Mouse (Mus musculus): ENCODE measurements around the gene Smim5. TPM values are rescaled to one million over a fixed set of nuclear protein-coding genes. Genes with fewer than 3 reads are reported as not detected.
A peak's percentile ranks its signal among the peaks of the same experiment; 100 is the strongest.

The Smim5 gene
- total and polyA plus RNA-seq, 3 experiments = 0.42 to 1.4 (median 0.98) TPM

- TF ChIP-seq RCOR1 (conservative IDR thresholded peaks at IDR 0.05; ENCODE audit: low read depth, low read length) (no peak), GABPA (IDR thresholded peaks at IDR 0.05; ENCODE audit: insufficient replicate concordance, low read depth, low read length) (no peak), ETS1 (conservative IDR thresholded peaks at IDR 0.05; ENCODE audit: low read depth, low read length) (no peak), EP300 (IDR thresholded peaks at IDR 0.05; ENCODE audit: low read length) (no peak), MXI1 (IDR thresholded peaks at IDR 0.05; ENCODE audit: low read depth, low read length) (no peak), NRF1 (IDR thresholded peaks at IDR 0.05; ENCODE audit: low read depth, low read length) (no peak), ZMIZ1 (IDR thresholded peaks at IDR 0.05; ENCODE audit: low read depth, low read length) (no peak), HCFC1 (IDR thresholded peaks at IDR 0.05; ENCODE audit: low read depth, low read length) (0 out of 2 replicates have a peak, but pooled peaks have one; percentile 23), CHD2 (IDR thresholded peaks at IDR 0.05; ENCODE audit: low read length) (no peak), USF1 (IDR thresholded peaks at IDR 0.05; ENCODE audit: low read depth, low read length) (no peak), MYC (IDR thresholded peaks at IDR 0.05; ENCODE audit: low read depth, low read length) (peak; percentile 62; the same call in 1 of the 2 replicates), MEF2A (IDR thresholded peaks at IDR 0.05; ENCODE audit: borderline replicate concordance, low read depth, low read length) (no peak), KAT2A (IDR thresholded peaks at IDR 0.05; ENCODE audit: insufficient replicate concordance, low read length) (peak; percentile 72; the same call in 1 of the 2 replicates), MAZ (IDR thresholded peaks at IDR 0.05; ENCODE audit: low read depth, low read length) (no peak), SIN3A (IDR thresholded peaks at IDR 0.05; ENCODE audit: low read length) (peak; percentile 24; the same call in 1 of the 2 replicates)
Observed at GRCm38 (mm10) chr11:115920110-115920818, 20.5 kb downstream of the Smim5 start (continued).

GRCm38 (mm10) chr11:115921986-115922385, 22.2 kb downstream of the Smim5 start:
- Histone ChIP-seq H3K36me3 (replicated peaks in 1 of 2; ENCODE audit: control insufficient read depth in 1 of 2, insufficient read depth in 1 of 2, low read length in 1 of 2) (peaks cover 48 to 73% of the 10 kb centered on the region in 2 experiments), H3K9ac (ENCODE audit: insufficient read depth, low read depth) (no peak overlapping the region), H3K27ac (ENCODE audit: insufficient read depth, low read depth) (no peak overlapping the region), H3K79me2 (replicated peaks; ENCODE audit: control insufficient read depth, extremely low read depth, insufficient read depth, poor library complexity, severe bottlenecking) (no peaks in the 10 kb centered on the region), H3K27me3 (replicated peaks) (no peaks in the 10 kb centered on the region), H3K4me1 (ENCODE audit: control insufficient read depth in 1 of 2, insufficient read depth in 2 of 2) (peaks cover 0 to 34% of the 10 kb centered on the region in 2 experiments; a peak in 2 of 4 replicates), H3K9me3 (replicated peaks; ENCODE audit: low read length) (no peaks in the 10 kb centered on the region), H3K4me2 (ENCODE audit: insufficient read depth, low read depth, poor library complexity, severe bottlenecking) (no peak overlapping the region), H3K4me3 (replicated peaks in 1 of 3; ENCODE audit: low read depth in 2 of 3, low read length in 2 of 3, poor library complexity in 1 of 3) (no peak overlapping the region)
- in situ Hi-C loops (cut with MboI; ENCODE audit: low pct_ligation_motif_present, low pct_unique_long_range_greater_than_20kb, low sequenced_read_pairs) (no loop called here), dilution Hi-C loops (cut with MboI; ENCODE audit: extremely low pct_ligation_motif_present, extremely low pct_unique_long_range_greater_than_20kb, low sequenced_read_pairs) (no loop called here)
- TF ChIP-seq USF2 (conservative IDR thresholded peaks at IDR 0.05; ENCODE audit: low read depth, low read length) (no peak), TCF12 (IDR thresholded peaks at IDR 0.05; ENCODE audit: low read depth, low read length) (no peak), NELFE (IDR thresholded peaks at IDR 0.05; ENCODE audit: low read depth, low read length) (no peak), MAFK (IDR thresholded peaks at IDR 0.05; ENCODE audit: insufficient replicate concordance, low read length) (no peak), MAX (IDR thresholded peaks at IDR 0.05; ENCODE audit: low read length) (no peak), JUND (conservative IDR thresholded peaks at IDR 0.05; ENCODE audit: low read depth, low read length) (no peak), RCOR1 (conservative IDR thresholded peaks at IDR 0.05; ENCODE audit: low read depth, low read length) (no peak), ZMIZ1 (IDR thresholded peaks at IDR 0.05; ENCODE audit: low read depth, low read length) (no peak), USF1 (IDR thresholded peaks at IDR 0.05; ENCODE audit: low read depth, low read length) (no peak), EP300 (IDR thresholded peaks at IDR 0.05; ENCODE audit: low read length) (no peak), POLR2AphosphoS2 (IDR thresholded peaks at IDR 0.05; ENCODE audit: low read depth, low read length) (no peak), SMC3 (IDR thresholded peaks at IDR 0.05; ENCODE audit: low read depth, low read length) (no peak), BHLHE40 (IDR thresholded peaks at IDR 0.05; ENCODE audit: low read depth, low read length) (no peak), GABPA (IDR thresholded peaks at IDR 0.05; ENCODE audit: insufficient replicate concordance, low read depth, low read length) (no peak), ZKSCAN1 (IDR thresholded peaks at IDR 0.05; ENCODE audit: borderline replicate concordance, low read depth, low read length) (no peak), SIN3A (IDR thresholded peaks at IDR 0.05; ENCODE audit: low read length) (no peak), MYC (IDR thresholded peaks at IDR 0.05; ENCODE audit: low read depth, low read length) (no peak), JUN (IDR thresholded peaks at IDR 0.05; ENCODE audit: insufficient read depth, low read depth, low read length) (no peak), ELF1 (IDR thresholded peaks at IDR 0.05; ENCODE audit: low read depth, low read length) (no peak), MAZ (IDR thresholded peaks at IDR 0.05; ENCODE audit: low read depth, low read length) (no peak)
- no peak for DNase-seq (ENCODE audit: extremely low read depth)

Measured in CH12.LX (cell line).